15 mouse cellular contexts compared by ENCODE assay signal in genomic region chr8:124784613-124785012, GRCm38 (mm10). TPM values are rescaled to one million over a fixed set of nuclear protein-coding genes. Genes with fewer than 3 reads are reported as not detected.
DNase-seq lines count a peak whose midpoint lies in the region; ATAC-seq and TF ChIP-seq lines count a peak whose summit lies in the region.
"Had no signal": no experiment of that assay in that cellular context is flagged by ENCODE, and none has a peak within 500 bp of the region (broad histone marks: within the 10 kb centered on the region; RNA-seq: fewer than 3 reads in every experiment).

No protein-coding gene starts in this region.

- H3K9ac ChIP-seq in intestine, postnatal 0 days (ENCODE audit: low read depth, low read length) = no peak overlapping the region
- H3K9ac ChIP-seq: liver, embryonic 14.5 days; midbrain, embryonic 12.5 days; neural tube, embryonic 13.5 days had no signal

- H3K36me3 ChIP-seq in intestine, postnatal 0 days (ENCODE audit: control insufficient read depth, insufficient read depth) = no peaks in the 10 kb centered on the region
- H3K36me3 ChIP-seq: midbrain, embryonic 12.5 days; neural tube, embryonic 13.5 days had no signal

- no peak for TF ChIP-seq CTCF in intestine, postnatal 0 days (IDR thresholded peaks at IDR 0.05; ENCODE audit: low read depth)

- DNase-seq in layer of hippocampus, adult 8-10 months (ENCODE audit: low spot score in 2 of 2) = peak; percentile 42 to 66
- DNase-seq in layer of hippocampus, adult 9-10 months (ENCODE audit: low spot score) = no peak
- DNase-seq in frontal cortex, adult 2 months (ENCODE audit: extremely low spot score in 1 of 2, low spot score in 1 of 2) = peak; percentile 67 to 81
- peak; percentile 58 to 60 for DNase-seq in left cerebral cortex, postnatal 10 days (ENCODE audit: extremely low spot score in 1 of 2, low spot score in 2 of 2)
- peak; percentile 60 for DNase-seq in right cerebral cortex, postnatal 4 days
- no peak for DNase-seq in ovary, adult 18-20 months (ENCODE audit: low spot score)
- DNase-seq: heart, adult 2 months; heart, postnatal 14 days; kidney, postnatal 14 days had no signal

- WGBS in intestine, postnatal 0 days = 89% methylated on average over 13 of the region's 13 CpGs

- H3K4me2 ChIP-seq in intestine, postnatal 0 days (replicated peaks; ENCODE audit: low read depth) = no peak overlapping the region
- H3K4me2 ChIP-seq: midbrain, embryonic 12.5 days; neural tube, embryonic 13.5 days had no signal

- no peaks in the 10 kb centered on the region for H3K4me1 ChIP-seq in intestine, postnatal 0 days (replicated peaks; ENCODE audit: control insufficient read depth, insufficient read depth, low read length)

- no peaks in the 10 kb centered on the region for H3K9me3 ChIP-seq in intestine, postnatal 0 days (ENCODE audit: control insufficient read depth)
- H3K9me3 ChIP-seq: midbrain, embryonic 12.5 days; neural tube, embryonic 13.5 days had no signal

- intact Hi-C loops in left cerebral cortex, postnatal 10 days (cut with DNase I) = loop anchor here (5.0 kb wide), 1 partner anchor 42 kb away; no protein-coding TSS in a partner anchor

- H3K27me3 ChIP-seq in intestine, postnatal 0 days (replicated peaks; ENCODE audit: control insufficient read depth, insufficient read depth, low read length) = peaks cover 5% of the 10 kb centered on the region; the same call in 1 of the 2 replicates
- H3K27me3 ChIP-seq: neural tube, embryonic 13.5 days had no signal

- no peak overlapping the region for H3K4me3 ChIP-seq in intestine, postnatal 0 days (ENCODE audit: low read depth, low read length)
- H3K4me3 ChIP-seq: heart, adult 2 months; midbrain, embryonic 12.5 days; neural tube, embryonic 13.5 days had no signal

- ATAC-seq in intestine, postnatal 0 days = no peak
- ATAC-seq: hindbrain, postnatal 0 days had no signal

- no peak overlapping the region for H3K27ac ChIP-seq in intestine, postnatal 0 days (ENCODE audit: low read depth, low read length)
- H3K27ac ChIP-seq: heart, adult 2 months; hindbrain, postnatal 0 days; liver, embryonic 14.5 days; midbrain, embryonic 12.5 days; neural tube, embryonic 13.5 days; stomach, postnatal 0 days had no signal

RNA-seq across cellular contexts. Expression of gene Trim67, which starts 8.3 kb away (rescaled TPM):
- 1 to 10 TPM; 1.9 to 2.3 (median 2.1) TPM for total RNA-seq in layer of hippocampus, adult 8-10 months (2022)
- polyA plus RNA-seq in frontal cortex, adult 2 months (2012; rRNA removed) = 5.2 and 5.3 TPM in 2 replicates
- total RNA-seq in left cerebral cortex, postnatal 10 days (2021) = 10 to 100 TPM; 30.6 to 39.3 TPM
- polyA plus RNA-seq in intestine, postnatal 0 days (2015; fragmentation: Nextera tagmentation; extraction: Ambion mirVana) = 0.23 and 0.29 TPM in 2 replicates

RNA-seq across cellular contexts. Expression of gene Fam89a, which starts 33.0 kb away (rescaled TPM):
- total RNA-seq in layer of hippocampus, adult 8-10 months (2022) = 1 to 10 TPM in 1 of 4 experiments, under 1 TPM in 3; 0.56 to 1.2 (median 0.73) TPM
- polyA plus RNA-seq in frontal cortex, adult 2 months (2012; rRNA removed) = 1.6 and 1.7 TPM in 2 replicates
- not detected for total RNA-seq in left cerebral cortex, postnatal 10 days (2021)
- polyA plus RNA-seq in intestine, postnatal 0 days (2015; fragmentation: Nextera tagmentation; extraction: Ambion mirVana) = 1.9 and 2.3 TPM in 2 replicates
- total RNA-seq: hindbrain, postnatal 0 days had no signal

Comparison
In these comparisons a context has a peak if more than half of its experiments do, and no peak if none do; other contexts are left out.
1. DNase-seq: peak in layer of hippocampus, adult 8-10 months (2 of 2), frontal cortex, adult 2 months (2 of 2), left cerebral cortex, postnatal 10 days (2 of 2) and right cerebral cortex, postnatal 4 days (single experiment); none in layer of hippocampus, adult 9-10 months (single experiment) and ovary, adult 18-20 months (single experiment).
2. RNA of gene Trim67, which starts 8.3 kb away (total RNA-seq): 30.6 to 39.3 TPM in left cerebral cortex, postnatal 10 days; 1.9 to 2.3 TPM in layer of hippocampus, adult 8-10 months; every median in the first group is over 4 times any median in the second.